Mouse (Mus musculus) forebrain, embryonic 14.5 days (tissue): ENCODE measurements around the gene Procr. TPM values are rescaled to one million over a fixed set of nuclear protein-coding genes. Genes with fewer than 3 reads are reported as not detected.
"Not testable (repeated sequence)": the region's sequence is repeated elsewhere in the genome, so short reads cannot be mapped to it uniquely, and the experiment has no call there.

Experiments used
- ATAC-seq: fragments of 200-750 bp; cut with Nextera tagmentation; 2 replicates; pipeline ENCODE4 v1.8.0; 2017; ENCODE audit warnings: mild to moderate bottlenecking, moderate library complexity
- DNase-seq: peaks from one replicate; pipeline ENCODE4 v3.0.0-alpha.2; 2015; ENCODE audit warnings: low spot score
- H3K27ac ChIP-seq: fragments of 300-500 bp; sonication (generic); 2 replicates; pipeline ENCODE4 v1.5.1; 2014; ENCODE audit warnings: low read depth, mild to moderate bottlenecking, control low read depth, low read length, moderate library complexity
- H3K27me3 ChIP-seq: fragments of 300-500 bp; sonication (generic); replicated peaks from 2 replicates; pipeline ENCODE4 v1.6.1; 2014; ENCODE audit warnings: low read length, control low read depth, mixed read lengths; ENCODE audit not compliant: control insufficient read depth, insufficient read depth
- H3K36me3 ChIP-seq: fragments of 300-500 bp; sonication (generic); 2 replicates; pipeline ENCODE4 v1.6.1; 2014; ENCODE audit warnings: low read length, control low read depth; ENCODE audit not compliant: control insufficient read depth, insufficient read depth
- H3K4me1 ChIP-seq: fragments of 300-500 bp; sonication (generic); 2 replicates; pipeline ENCODE4 v1.6.1; 2014; ENCODE audit warnings: antibody characterized with exemption, low read length, control low read depth; ENCODE audit not compliant: control insufficient read depth, insufficient read depth
- H3K4me2 ChIP-seq: fragments of 300-500 bp; sonication (generic); 2 replicates; pipeline ENCODE4 v1.6.1; 2014; ENCODE audit warnings: mild to moderate bottlenecking, control low read depth, low read length
- H3K4me3 ChIP-seq: fragments of 300-500 bp; sonication (generic); 2 replicates; pipeline ENCODE4 v1.5.1; 2014; ENCODE audit warnings: low read depth, low read length, control low read depth
- H3K9ac ChIP-seq: fragments of 300-500 bp; sonication (generic); 2 replicates; pipeline ENCODE4 v1.6.1; 2014; ENCODE audit warnings: mild to moderate bottlenecking, low read length, control low read depth, moderate library complexity
- H3K9me3 ChIP-seq: fragments of 300-500 bp; sonication (generic); replicated peaks from 2 replicates; pipeline ENCODE4 v1.6.1; 2016; ENCODE audit warnings: low read length, control low read depth, mixed read lengths; ENCODE audit not compliant: control insufficient read depth
- WGBS: fragments of 180-500 bp; shearing (Covaris S2); extraction: QIAGEN DNeasy Blood & Tissue Kit; methylation state at CpG from one replicate; pipeline ENCODE4 v1.1.7; 2014; 5-methylcytosine and 5-hydroxymethylcytosine counted together
- polyA plus RNA-seq: library from polyadenylated mRNA; unstranded; fragments of >200 nt; fragmentation: Nextera tagmentation; extraction: Ambion mirVana; gene quantifications from 2 replicates; pipeline ENCODE4 v1.2.1, GENCODE M21; 2014

Procr gene
- polyA plus RNA-seq, 1 experiment from 2014 or later: 2.2 TPM

GRCm38 (mm10) chr2:155724526-155724925 lies 26.4 kb upstream of the Procr start:
- Histone ChIP-seq H3K4me2 (no peak overlapping the region), H3K9me3 (no peaks in the 10 kb centered on the region), H3K36me3 (peaks cover 30% of the 10 kb centered on the region; the same call in 1 of the 2 replicates), H3K4me3 (no peak overlapping the region), H3K27me3 (no peaks in the 10 kb centered on the region), H3K9ac (no peak overlapping the region), H3K4me1 (peaks cover 8% of the 10 kb centered on the region), H3K27ac (no peak overlapping the region)
- no peak for DNase-seq
- no peak for ATAC-seq
- WGBS: 93% methylated on average over 6 of the region's 6 CpGs

- 87% methylated on average over 7 of the region's 7 CpGs for WGBS
- Histone ChIP-seq H3K27me3 (no peaks in the 10 kb centered on the region), H3K36me3 (peaks cover 19% of the 10 kb centered on the region; the same call in 1 of the 2 replicates), H3K4me3 (no peak overlapping the region), H3K4me1 (peaks cover 8% of the 10 kb centered on the region), H3K4me2 (no peak overlapping the region), H3K9me3 (no peaks in the 10 kb centered on the region), H3K27ac (no peak overlapping the region), H3K9ac (no peak overlapping the region)
- ATAC-seq (no peak), DNase-seq (no peak)
Measured at GRCm38 (mm10) chr2:155726302-155726701, 24.6 kb upstream of the Procr start.

- no peak overlapping the region for H3K9ac ChIP-seq
- 79% methylated on average over 7 of the region's 7 CpGs for WGBS
- ATAC-seq (no peak), DNase-seq (peak; percentile 14)
- peaks cover 9% of the 10 kb centered on the region; the same call in 1 of the 2 replicates for H3K36me3 ChIP-seq
- H3K4me3 ChIP-seq: no peak overlapping the region
- peaks cover 8% of the 10 kb centered on the region for H3K4me1 ChIP-seq
- H3K27me3 ChIP-seq: no peaks in the 10 kb centered on the region
- no peak overlapping the region for H3K27ac ChIP-seq
- no peaks in the 10 kb centered on the region for H3K9me3 ChIP-seq
- no peak overlapping the region for H3K4me2 ChIP-seq
Measured at GRCm38 (mm10) chr2:155727764-155728395, 23.0 kb upstream of the Procr start.

DNA sequence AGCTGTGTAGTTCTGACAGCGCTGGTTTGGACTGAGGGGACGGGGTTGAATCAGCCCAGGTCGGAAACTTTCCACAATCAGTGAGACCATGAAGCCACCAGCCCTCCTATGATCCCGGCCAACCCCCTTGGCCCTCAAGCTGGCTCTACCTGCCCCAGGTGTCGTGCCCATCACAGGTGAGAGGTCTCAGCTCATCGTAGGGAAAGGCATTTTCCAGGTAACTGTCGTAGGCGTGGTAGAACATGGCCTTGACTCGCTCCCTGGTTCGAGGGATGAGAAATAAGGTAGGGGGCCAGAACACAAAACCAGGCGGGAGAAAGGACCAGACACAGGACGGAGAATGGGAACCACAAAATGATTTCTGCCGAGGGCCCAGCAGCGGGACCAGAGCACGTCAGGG lies 22.2 kb upstream of the Procr start:
- peak overlapping the region; percentile 85 for H3K9ac ChIP-seq
- WGBS: 3% methylated on average over 15 of the region's 15 CpGs
- 0 out of 2 replicates have a peak, but pooled peaks cover 4% of the 10 kb centered on the region for H3K36me3 ChIP-seq
- H3K4me2 ChIP-seq: peak overlapping the region; percentile 97
- H3K27ac ChIP-seq: peak overlapping the region; percentile 63; the same call in 1 of the 2 replicates
- H3K9me3 ChIP-seq: no peaks in the 10 kb centered on the region
- no peak for DNase-seq
- no peaks in the 10 kb centered on the region for H3K27me3 ChIP-seq
- no peak; the same call in 1 of the 2 replicates for ATAC-seq
- H3K4me1 ChIP-seq: peaks cover 8% of the 10 kb centered on the region
- peak overlapping the region; percentile 81 for H3K4me3 ChIP-seq

DNA sequence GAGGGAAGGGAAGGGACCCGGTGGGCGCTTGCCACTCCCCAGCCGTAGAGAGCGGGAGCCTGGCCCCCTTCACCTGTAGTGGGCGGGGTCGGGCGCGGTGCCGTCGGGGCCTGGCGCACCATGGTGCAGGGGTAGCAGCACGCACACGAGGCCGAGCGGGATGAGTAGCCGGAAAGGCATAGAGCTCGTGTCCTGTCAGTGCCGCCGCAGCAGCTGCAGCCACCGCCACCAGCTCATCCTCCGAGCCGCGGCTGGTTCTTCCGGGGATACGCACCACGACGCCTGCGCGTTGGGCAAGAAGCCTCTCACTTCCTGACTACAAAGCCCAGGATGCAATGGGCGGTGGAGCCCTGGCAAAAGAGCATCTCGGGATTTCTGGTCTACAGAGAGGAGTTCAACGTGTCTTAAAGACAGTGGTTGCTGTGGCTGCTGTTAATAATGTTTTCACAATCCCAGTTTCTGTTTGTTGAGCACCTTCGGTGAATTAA lies 21.7 kb upstream of the Procr start, which contains the start of gene Edem2:
Edem2 (minus strand) TSS at position 318 of the 488 bp plus-strand sequence.
- H3K36me3 ChIP-seq: 0 out of 2 replicates have a peak, but pooled peaks cover 3% of the 10 kb centered on the region
- peak; percentile 97 for DNase-seq
- H3K9me3 ChIP-seq: no peaks in the 10 kb centered on the region
- peak within 1 kb of the TSS; percentile 81 for H3K4me3 ChIP-seq
- under 1% methylated on average over 33 of the region's 33 CpGs for WGBS
- H3K4me2 ChIP-seq: peak within 1 kb of the TSS; percentile 97
- H3K27ac ChIP-seq: peak within 1 kb of the TSS; percentile 63; the same call in 1 of the 2 replicates
- H3K27me3 ChIP-seq: no peaks in the 10 kb centered on the region
- peak within 1 kb of the TSS; percentile 85 for H3K9ac ChIP-seq
- ATAC-seq: peak; percentile 98
- peaks cover 8% of the 10 kb centered on the region for H3K4me1 ChIP-seq

DNA sequence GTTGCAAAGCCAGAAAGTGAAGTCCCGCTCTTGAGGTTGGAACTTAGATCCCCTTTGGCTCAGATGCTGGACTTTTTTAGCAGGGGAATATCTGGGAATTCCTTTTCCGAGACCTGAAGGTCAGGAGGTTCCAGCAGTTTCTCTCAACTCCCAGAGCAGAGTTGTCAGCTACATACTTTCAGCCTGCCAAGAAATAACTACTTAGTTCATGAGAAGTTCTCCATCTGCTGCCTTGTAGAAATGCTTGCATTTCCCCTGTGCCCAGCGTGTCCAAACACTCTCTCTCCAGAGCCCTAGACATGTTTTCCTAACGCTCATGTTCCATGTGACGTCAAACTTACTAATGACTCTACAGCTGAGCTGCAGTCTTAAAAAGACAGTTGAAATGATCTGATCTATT lies 15.8 kb upstream of the Procr start:
- no peak for ATAC-seq
- Histone ChIP-seq H3K4me2 (no peak overlapping the region), H3K4me1 (no peaks in the 10 kb centered on the region), H3K9ac (no peak overlapping the region), H3K9me3 (no peaks in the 10 kb centered on the region), H3K27ac (no peak overlapping the region), H3K27me3 (no peaks in the 10 kb centered on the region), H3K4me3 (no peak overlapping the region), H3K36me3 (no peaks in the 10 kb centered on the region)
- no peak for DNase-seq
- 93% methylated on average over 5 of the region's 5 CpGs for WGBS

DNA sequence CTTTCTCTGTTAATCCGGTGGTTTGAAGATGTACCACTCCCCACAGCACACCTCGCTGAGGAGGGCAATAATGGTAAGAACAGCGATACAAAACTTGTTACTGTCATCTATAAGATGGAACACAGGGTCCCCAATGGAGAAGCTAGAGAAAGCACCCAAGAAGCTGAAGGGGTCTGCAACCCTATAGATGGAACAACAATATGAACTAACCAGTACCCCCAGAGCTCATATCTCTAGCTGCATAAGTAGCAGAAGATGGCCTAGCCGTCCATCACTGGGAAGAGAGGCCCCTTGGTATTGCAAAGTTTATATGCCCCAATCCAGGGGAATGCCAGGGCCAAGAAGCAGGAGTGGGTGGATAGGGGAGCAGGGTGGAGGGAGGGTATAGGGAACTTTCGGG lies 15.2 kb upstream of the Procr start, which contains the start of gene Gm17581:
Gm17581 (minus strand) TSS at position 101 of the 400 bp plus-strand sequence.
- not testable (repeated sequence) for DNase-seq, H3K9ac ChIP-seq, H3K36me3 ChIP-seq, ATAC-seq, H3K4me3 ChIP-seq, H3K4me1 ChIP-seq, H3K27ac ChIP-seq, H3K4me2 ChIP-seq, H3K27me3 ChIP-seq, H3K9me3 ChIP-seq
- 86% methylated on average over 5 of the region's 5 CpGs for WGBS

- Histone ChIP-seq H3K4me1 (no peaks in the 10 kb centered on the region), H3K27ac (no peak overlapping the region), H3K27me3 (no peaks in the 10 kb centered on the region), H3K9me3 (no peaks in the 10 kb centered on the region), H3K9ac (no peak overlapping the region), H3K4me2 (no peak overlapping the region), H3K36me3 (no peaks in the 10 kb centered on the region), H3K4me3 (no peak overlapping the region)
- 82% methylated on average over 6 of the region's 6 CpGs for WGBS
- DNase-seq (no peak), ATAC-seq (no peak)
Measured at GRCm38 (mm10) chr2:155736936-155737335, 14.0 kb upstream of the Procr start.

DNA sequence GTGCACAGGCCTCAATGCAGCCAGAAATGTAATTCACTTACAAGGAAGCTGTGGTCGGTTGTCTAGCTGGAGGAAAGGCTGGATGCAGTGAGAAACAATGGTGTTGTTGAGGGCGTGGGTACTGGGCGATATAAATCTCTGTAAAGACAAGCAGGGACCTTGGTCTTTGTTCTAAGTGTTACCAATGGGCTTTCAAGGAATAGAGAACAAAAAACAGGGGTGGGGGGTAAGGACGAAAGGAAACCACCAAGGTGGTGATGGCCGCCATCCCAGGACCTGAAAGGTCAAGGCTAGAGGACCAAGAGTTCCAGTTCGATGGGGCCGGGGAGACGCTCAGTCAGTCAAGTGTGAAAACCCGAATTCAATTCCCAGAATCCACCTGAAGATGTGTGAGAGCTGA lies 13.1 kb upstream of the Procr start:
- Histone ChIP-seq H3K27ac (no peak overlapping the region), H3K9ac (no peak overlapping the region), H3K9me3 (no peaks in the 10 kb centered on the region), H3K27me3 (no peaks in the 10 kb centered on the region), H3K4me2 (no peak overlapping the region), H3K36me3 (no peaks in the 10 kb centered on the region), H3K4me1 (no peaks in the 10 kb centered on the region), H3K4me3 (no peak overlapping the region)
- no peak for ATAC-seq
- no peak for DNase-seq
- WGBS: 74% methylated on average over 9 of the region's 9 CpGs
